9 mouse cellular contexts compared by ENCODE assay signal in genomic region chr6:90495282-90495912, GRCm38 (mm10). TPM values are rescaled to one million over a fixed set of nuclear protein-coding genes. Genes with fewer than 3 reads are reported as not detected.
DNase-seq lines count a peak whose midpoint lies in the region; ATAC-seq and TF ChIP-seq lines count a peak whose summit lies in the region.
"Had no signal": no experiment of that assay in that cellular context is flagged by ENCODE, and none has a peak within 500 bp of the region (broad histone marks: within the 10 kb centered on the region; RNA-seq: fewer than 3 reads in every experiment).

No protein-coding gene starts in this region.

- no peaks in the 10 kb centered on the region for H3K36me3 ChIP-seq in hindbrain, embryonic 15.5 days
- no peaks in the 10 kb centered on the region for H3K36me3 ChIP-seq in stomach, postnatal 0 days (ENCODE audit: control insufficient read depth, insufficient read depth, low read length)

- 52% methylated on average over 6 of the region's 7 CpGs for WGBS in hindbrain, embryonic 15.5 days
- 52% methylated on average over 6 of the region's 7 CpGs for whole genome bisulfite sequencing in stomach, postnatal 0 days

- no peak overlapping the region for H3K4me2 ChIP-seq in hindbrain, embryonic 15.5 days
- no peak overlapping the region for H3K4me2 ChIP-seq in stomach, postnatal 0 days (replicated peaks; ENCODE audit: low read depth)

- no peak for TF ChIP-seq CTCF in gastrocnemius, adult 2 months (IDR thresholded peaks at IDR 0.05)
- TF ChIP-seq CTCF in stomach, postnatal 0 days (IDR thresholded peaks at IDR 0.05; ENCODE audit: low read depth) = no peak

- H3K9me3 ChIP-seq in hindbrain, embryonic 15.5 days = no peaks in the 10 kb centered on the region
- no peaks in the 10 kb centered on the region for H3K9me3 ChIP-seq in stomach, postnatal 0 days (ENCODE audit: control insufficient read depth, low read length)

- DNase-seq in gastrocnemius, adult 2 months = no peak
- DNase-seq in gastrocnemius, postnatal 36 days = no peak
- peak; percentile 59 to 74 for DNase-seq in right cerebral cortex, postnatal 10 days (ENCODE audit: low spot score in 2 of 2)
- DNase-seq in right cerebral cortex, adult 2 months (ENCODE audit: low spot score in 2 of 2) = no peak
- no peak for DNase-seq in stomach, postnatal 0 days (ENCODE audit: low spot score)
- no peak for DNase-seq in spleen, adult 18-20 months
- no peak for DNase-seq in kidney, postnatal 25 days
- DNase-seq: thymus, postnatal 25 days had no signal

- H3K4me3 ChIP-seq in gastrocnemius, adult 2 months = no peak overlapping the region
- no peak overlapping the region for H3K4me3 ChIP-seq in hindbrain, embryonic 15.5 days
- no peak overlapping the region for H3K4me3 ChIP-seq in stomach, postnatal 0 days (ENCODE audit: low read depth, low read length)

- TF ChIP-seq EP300 in stomach, postnatal 0 days (optimal IDR thresholded peaks at IDR 0.05) = no peak

- H3K27me3 ChIP-seq in hindbrain, embryonic 15.5 days = no peaks in the 10 kb centered on the region
- H3K27me3 ChIP-seq in stomach, postnatal 0 days (ENCODE audit: control insufficient read depth, insufficient read depth, low read length) = no peaks in the 10 kb centered on the region

- peak; percentile 93 for ATAC-seq in hindbrain, embryonic 15.5 days (ENCODE audit: low FRiP score, low read depth)
- 0 out of 2 replicates have a peak, but pooled peaks have one; percentile 35 for ATAC-seq in stomach, postnatal 0 days (ENCODE audit: low FRiP score, low TSS enrichment)

- peak overlapping the region; percentile 81 for H3K27ac ChIP-seq in gastrocnemius, adult 2 months
- H3K27ac ChIP-seq in hindbrain, embryonic 15.5 days (replicated peaks) = peak overlapping the region; percentile 61
- no peak overlapping the region for H3K27ac ChIP-seq in stomach, postnatal 0 days (replicated peaks)

- H3K9ac ChIP-seq in hindbrain, embryonic 15.5 days = no peak overlapping the region
- H3K9ac ChIP-seq in stomach, postnatal 0 days (ENCODE audit: low read length) = no peak overlapping the region

- intact Hi-C loops in gastrocnemius, adult 2 months (cut with DNase I) = no loop called here
- intact Hi-C loops in gastrocnemius, postnatal 36 days (cut with DNase I) = no loop called here

- 0 out of 2 replicates have a peak, but pooled peaks cover 10% of the 10 kb centered on the region for H3K4me1 ChIP-seq in hindbrain, embryonic 15.5 days (replicated peaks)
- H3K4me1 ChIP-seq in stomach, postnatal 0 days (replicated peaks; ENCODE audit: control insufficient read depth, insufficient read depth) = no peaks in the 10 kb centered on the region; the same call in 1 of the 2 replicates

RNA-seq across cellular contexts. Expression of gene Aldh1l1, which starts 9.2 kb away (rescaled TPM):
- total RNA-seq in gastrocnemius, adult 2 months (2021) = 1 to 10 TPM; 3.6 to 5.3 TPM
- 1 to 10 TPM; 2.9 to 4.0 TPM for total RNA-seq in gastrocnemius, postnatal 36 days (2021)
- polyA plus RNA-seq in hindbrain, embryonic 15.5 days (2015; fragmentation: Nextera tagmentation; extraction: Ambion mirVana) = 65.8 and 81.7 TPM in 2 replicates
- 6.6 and 7.6 TPM in 2 replicates for polyA plus RNA-seq in stomach, postnatal 0 days (2015; fragmentation: Nextera tagmentation; extraction: Ambion mirVana)

RNA-seq across cellular contexts. Expression of gene Klf15, which starts 33.0 kb away (rescaled TPM):
- total RNA-seq in gastrocnemius, adult 2 months (2021) = 10 to 100 TPM; 54.4 to 64.4 TPM
- 10 to 100 TPM; 36.6 to 38.0 TPM for total RNA-seq in gastrocnemius, postnatal 36 days (2021)
- 17.3 and 20.0 TPM in 2 replicates for polyA plus RNA-seq in hindbrain, embryonic 15.5 days (2015; fragmentation: Nextera tagmentation; extraction: Ambion mirVana)
- polyA plus RNA-seq in stomach, postnatal 0 days (2015; fragmentation: Nextera tagmentation; extraction: Ambion mirVana) = 4.1 and 4.2 TPM in 2 replicates

Comparison
In these comparisons a context has a peak if more than half of its experiments do, and no peak if none do; other contexts are left out.
1. DNase-seq: peak in right cerebral cortex, postnatal 10 days (2 of 2); none in gastrocnemius, adult 2 months (single experiment), gastrocnemius, postnatal 36 days (0 of 2), right cerebral cortex, adult 2 months (0 of 2), stomach, postnatal 0 days (single experiment), spleen, adult 18-20 months (0 of 2) and kidney, postnatal 25 days (0 of 2).